Mouse (Mus musculus) neural tube, embryonic 14.5 days (tissue): ENCODE measurements around the gene Gm7534. TPM values are rescaled to one million over a fixed set of nuclear protein-coding genes. Genes with fewer than 3 reads are reported as not detected.
A peak's percentile ranks its signal among the peaks of the same experiment; 100 is the strongest.

Experiments used
- ATAC-seq: fragments of 200-750 bp; cut with Nextera tagmentation; 2 replicates; pipeline ENCODE4 v1.8.0; 2017; ENCODE audit warnings: low read depth, mild to moderate bottlenecking, moderate TSS enrichment, moderate library complexity
- H3K27ac ChIP-seq: fragments of 300-500 bp; sonication (generic); 2 replicates; pipeline ENCODE4 v1.5.1; 2014; ENCODE audit warnings: low read depth, mild to moderate bottlenecking, control low read depth, low read length, moderate library complexity, mixed read lengths
- H3K27me3 ChIP-seq: fragments of 300-500 bp; sonication (generic); 2 replicates; pipeline ENCODE4 v1.6.1; 2014; ENCODE audit warnings: low read length; ENCODE audit not compliant: control insufficient read depth, insufficient read depth
- H3K36me3 ChIP-seq: fragments of 300-500 bp; sonication (generic); 2 replicates; pipeline ENCODE4 v1.6.1; 2014; ENCODE audit warnings: low read length, mixed read lengths; ENCODE audit not compliant: control insufficient read depth, insufficient read depth
- H3K4me1 ChIP-seq: fragments of 300-500 bp; sonication (generic); 2 replicates; pipeline ENCODE4 v1.6.1; 2014; ENCODE audit warnings: low read length; ENCODE audit not compliant: control insufficient read depth, insufficient read depth
- H3K4me2 ChIP-seq: fragments of 300-500 bp; sonication (generic); 2 replicates; pipeline ENCODE4 v1.6.1; 2014; ENCODE audit warnings: mild to moderate bottlenecking, low read depth, low read length, control low read depth
- H3K4me3 ChIP-seq: fragments of 300-500 bp; sonication (generic); 2 replicates; pipeline ENCODE4 v1.5.1; 2014; ENCODE audit warnings: low read depth, low read length, control low read depth, mixed read lengths
- H3K9ac ChIP-seq: fragments of 300-500 bp; sonication (generic); replicated peaks from 2 replicates; pipeline ENCODE4 v1.6.1; 2014; ENCODE audit warnings: low read depth, mild to moderate bottlenecking, control low read depth, low read length, mixed read lengths
- H3K9me3 ChIP-seq: fragments of 300-500 bp; sonication (generic); 2 replicates; pipeline ENCODE4 v1.6.1; 2016; ENCODE audit warnings: low read length; ENCODE audit not compliant: control insufficient read depth
- WGBS: fragments of 180-500 bp; shearing (Covaris S2); extraction: QIAGEN DNeasy Blood & Tissue Kit; methylation state at CpG from one replicate; pipeline ENCODE4 v1.1.7; 2014; 5-methylcytosine and 5-hydroxymethylcytosine counted together
- polyA plus RNA-seq: library from polyadenylated mRNA; unstranded; fragments of >200 nt; fragmentation: Nextera tagmentation; extraction: Ambion mirVana; gene quantifications from 2 replicates; pipeline ENCODE4 v1.2.1, GENCODE M21; 2014

The Gm7534 gene
- polyA plus RNA-seq, 1 experiment from 2014 or later = not detected

DNA sequence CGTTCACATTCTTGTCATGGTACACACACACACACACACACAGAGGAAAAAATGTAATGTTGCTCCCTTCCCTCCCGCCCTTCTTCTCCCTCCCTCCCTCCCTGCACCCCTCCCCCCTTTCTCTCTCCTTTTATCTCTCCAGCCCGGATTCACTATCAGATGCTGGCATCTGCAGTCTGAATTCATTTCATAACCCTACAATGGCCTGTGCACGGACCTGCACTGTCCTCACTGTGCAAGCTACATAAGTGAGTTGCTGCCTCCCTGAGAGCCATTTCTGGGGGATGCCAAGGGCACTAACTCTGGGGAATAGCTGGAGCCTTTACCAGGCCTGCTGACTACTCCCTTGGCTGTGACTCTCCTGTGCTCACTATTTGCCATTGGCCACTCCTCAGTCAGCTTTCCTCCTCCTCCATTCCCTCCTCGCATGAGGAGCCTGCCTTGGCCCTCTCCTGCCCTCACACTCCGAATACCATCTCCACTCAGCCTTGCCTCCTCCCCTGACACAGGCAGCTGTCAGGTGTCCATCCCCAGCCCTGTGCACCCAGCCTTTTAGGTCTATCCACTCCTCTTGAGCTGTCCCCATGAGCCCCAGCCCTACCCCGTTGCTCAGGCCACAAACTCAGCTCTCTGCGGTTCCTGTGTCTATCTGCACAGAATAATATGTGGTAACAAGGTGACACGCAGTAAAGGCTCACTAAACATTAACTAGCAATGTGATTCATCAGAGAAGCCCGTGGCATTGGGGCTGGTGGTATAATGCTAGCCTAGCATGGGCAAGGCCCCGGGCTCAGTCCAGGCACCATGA is 20.2 kb upstream of the Gm7534 start:
- WGBS = 65% methylated on average over 11 of the region's 11 CpGs
- Histone ChIP-seq H3K36me3 (no peaks in the 10 kb centered on the region), H3K27ac (no peak overlapping the region), H3K27me3 (no peaks in the 10 kb centered on the region), H3K4me1 (no peaks in the 10 kb centered on the region), H3K4me2 (no peak overlapping the region), H3K4me3 (no peak overlapping the region), H3K9me3 (no peaks in the 10 kb centered on the region), H3K9ac (no peak overlapping the region)
- no peak for ATAC-seq

DNA sequence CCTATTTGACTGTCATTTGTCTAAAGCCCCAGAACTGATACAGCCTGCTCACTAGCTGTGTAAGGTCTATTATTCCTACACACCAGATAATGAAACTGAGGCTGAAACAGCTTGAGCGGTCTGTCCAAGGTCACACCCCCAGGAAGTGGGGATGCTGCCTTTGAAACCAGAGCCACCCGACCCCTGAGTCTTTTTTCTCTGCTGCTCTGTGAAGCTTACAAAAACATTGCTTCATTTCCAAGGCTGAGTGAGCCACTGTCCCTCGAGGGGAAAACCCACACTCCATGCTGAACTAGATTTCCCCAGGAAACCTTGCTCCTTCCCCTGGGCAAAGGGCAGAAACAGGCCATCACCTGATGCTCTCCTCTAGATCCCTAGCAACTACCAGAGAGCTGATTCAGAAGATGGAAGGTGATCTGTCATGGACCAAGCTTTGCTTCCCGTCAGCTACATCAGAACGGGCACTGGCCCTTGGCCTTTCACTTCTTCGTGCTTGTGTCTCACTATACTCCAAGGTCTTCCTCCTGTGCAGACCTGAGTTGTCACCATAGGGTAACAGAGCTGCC is 3.8 kb upstream of the Gm7534 start:
- WGBS = 74% methylated on average over 6 of the region's 6 CpGs
- Histone ChIP-seq H3K9me3 (no peaks in the 10 kb centered on the region), H3K4me3 (no peak overlapping the region), H3K4me2 (no peak overlapping the region), H3K36me3 (no peaks in the 10 kb centered on the region), H3K27ac (no peak overlapping the region), H3K4me1 (no peaks in the 10 kb centered on the region), H3K27me3 (no peaks in the 10 kb centered on the region), H3K9ac (no peak overlapping the region)
- ATAC-seq = no peak

DNA sequence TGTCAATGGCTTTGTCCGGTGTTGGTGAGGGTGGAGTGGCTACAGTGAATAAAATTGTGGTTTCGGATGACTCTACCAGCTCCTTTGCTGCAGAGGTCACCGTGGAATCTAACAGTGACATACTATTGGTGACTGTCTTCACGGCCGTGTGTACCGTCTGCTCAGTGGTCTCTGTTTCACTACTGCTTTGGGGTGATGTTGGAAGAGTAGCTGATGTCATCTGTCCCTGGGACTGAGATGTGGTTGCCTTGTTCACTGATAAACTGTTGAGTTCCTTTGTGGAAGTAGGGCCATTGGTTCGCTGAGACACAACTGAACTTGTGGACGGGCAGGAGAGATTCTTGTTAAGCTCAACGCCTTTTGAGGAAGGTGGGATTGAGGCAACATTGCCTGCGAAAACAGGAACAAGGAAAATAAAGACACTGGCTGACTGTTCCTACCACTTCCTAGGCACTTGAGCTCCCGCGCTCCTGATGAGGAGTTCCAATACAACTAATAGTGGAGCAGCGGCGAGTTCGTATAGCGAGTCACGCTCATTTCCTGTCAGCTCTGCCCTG is 614 bp upstream of the Gm7534 start:
- Histone ChIP-seq H3K9ac (no peak overlapping the region), H3K4me1 (no peaks in the 10 kb centered on the region), H3K27ac (no peak overlapping the region), H3K36me3 (no peaks in the 10 kb centered on the region), H3K4me3 (no peak overlapping the region), H3K4me2 (no peak overlapping the region), H3K27me3 (no peaks in the 10 kb centered on the region), H3K9me3 (no peaks in the 10 kb centered on the region)
- no peak for ATAC-seq
- 94% methylated on average over 17 of the region's 17 CpGs for WGBS

DNA sequence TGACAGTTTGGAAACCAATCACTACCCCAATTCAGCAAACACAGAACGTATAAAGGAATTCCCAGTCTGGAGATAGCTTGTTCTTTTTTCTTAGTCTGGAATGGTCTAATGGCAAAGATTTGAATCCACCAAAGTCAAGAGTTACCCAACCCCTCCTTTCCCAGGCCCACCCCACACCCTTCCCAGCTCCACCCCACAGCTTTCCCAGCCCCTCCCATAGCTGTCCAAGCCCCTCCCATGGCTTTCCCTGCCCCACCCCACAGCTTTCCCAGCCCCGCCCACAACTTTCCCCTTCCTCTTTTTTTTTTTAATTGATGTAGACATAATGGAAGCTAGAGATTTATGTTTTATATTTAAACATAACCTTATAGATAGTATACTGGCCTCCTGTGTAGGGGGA is 3.4 kb downstream of the Gm7534 start:
- Histone ChIP-seq H3K36me3 (no peaks in the 10 kb centered on the region), H3K9me3 (no peaks in the 10 kb centered on the region), H3K4me2 (no peak overlapping the region), H3K4me1 (no peaks in the 10 kb centered on the region), H3K9ac (no peak overlapping the region), H3K4me3 (no peak overlapping the region), H3K27me3 (no peaks in the 10 kb centered on the region), H3K27ac (no peak overlapping the region)
- WGBS = 80% methylated on average over 2 of the region's 2 CpGs
- ATAC-seq = no peak

DNA sequence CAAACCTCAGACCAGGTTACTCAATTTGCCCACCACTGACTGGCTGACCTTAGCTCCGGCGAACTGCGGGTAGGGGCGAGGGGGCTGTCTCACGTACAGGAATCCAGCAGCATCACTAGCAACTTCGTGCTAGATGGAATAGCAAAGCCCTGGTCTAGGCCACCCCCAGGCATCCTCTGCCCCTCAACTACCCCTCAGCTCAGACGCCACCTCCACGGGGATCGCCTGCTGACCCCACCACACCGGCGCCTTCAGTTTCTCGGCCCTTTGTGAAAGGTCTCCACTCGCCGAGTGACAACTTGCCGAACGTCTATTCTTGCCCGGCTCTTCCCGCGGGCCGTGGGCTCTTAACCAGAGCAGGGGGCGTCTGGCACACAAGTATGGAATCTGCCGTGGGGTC is 16.5 kb downstream of the Gm7534 start:
- no peaks in the 10 kb centered on the region for H3K27me3 ChIP-seq
- H3K9me3 ChIP-seq = no peaks in the 10 kb centered on the region
- no peaks in the 10 kb centered on the region for H3K36me3 ChIP-seq
- peak overlapping the region; percentile 72 for H3K4me3 ChIP-seq
- peaks cover 7% of the 10 kb centered on the region; the same call in 1 of the 2 replicates for H3K4me1 ChIP-seq
- H3K9ac ChIP-seq = peak overlapping the region; percentile 74
- H3K4me2 ChIP-seq = peak overlapping the region; percentile 88
- ATAC-seq = peak; percentile 3; the same call in 1 of the 2 replicates
- peak overlapping the region; percentile 69 for H3K27ac ChIP-seq
- 2% methylated on average over 22 of the region's 22 CpGs for WGBS

DNA sequence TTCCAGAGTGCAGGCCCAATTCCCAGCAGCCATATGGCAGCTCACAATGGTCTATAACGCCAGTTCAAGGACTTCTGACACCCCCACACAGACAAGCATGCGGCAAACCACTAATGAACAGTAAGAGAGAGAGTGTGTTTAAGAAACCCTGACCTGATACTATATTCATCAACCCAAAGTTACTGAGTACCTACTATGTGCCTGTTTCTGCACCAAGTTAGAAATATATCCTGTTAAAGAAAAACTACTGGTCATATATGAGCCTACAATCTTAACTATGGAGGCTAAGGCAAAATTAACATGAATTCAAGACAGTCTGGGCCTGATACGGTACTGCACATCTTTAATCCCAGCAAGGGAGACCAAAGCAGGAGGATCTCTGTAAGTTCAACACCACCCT is 17.2 kb downstream of the Gm7534 start:
- Histone ChIP-seq H3K9ac (peak overlapping the region; percentile 74; the same call in 1 of the 2 replicates), H3K4me2 (peak overlapping the region; percentile 88), H3K27me3 (no peaks in the 10 kb centered on the region), H3K9me3 (no peaks in the 10 kb centered on the region), H3K4me3 (peak overlapping the region; percentile 72), H3K4me1 (peaks cover 7% of the 10 kb centered on the region; the same call in 1 of the 2 replicates), H3K36me3 (no peaks in the 10 kb centered on the region), H3K27ac (no peak overlapping the region)
- 79% methylated on average over 3 of the region's 3 CpGs for WGBS
- ATAC-seq = no peak

DNA sequence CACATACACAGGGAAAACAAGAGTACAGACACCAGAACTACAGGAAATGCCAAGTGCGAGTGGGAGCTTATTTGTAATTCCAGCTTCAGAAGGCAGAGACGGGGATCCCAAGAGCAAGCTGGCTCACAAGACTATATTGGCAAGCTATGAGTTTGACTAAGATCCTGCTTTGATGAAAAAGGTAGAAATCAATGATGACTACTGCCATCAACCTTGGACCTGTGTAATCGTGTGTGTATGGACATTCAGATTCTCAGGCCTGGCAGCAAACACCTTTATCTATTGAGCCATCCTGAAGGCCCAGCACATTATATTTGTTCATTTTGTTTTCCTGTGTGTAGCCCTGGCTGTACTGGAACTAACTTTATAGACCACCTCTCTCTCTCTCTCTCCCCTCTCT is 19.1 kb downstream of the Gm7534 start:
- Histone ChIP-seq H3K36me3 (no peaks in the 10 kb centered on the region), H3K4me1 (peaks cover 7% of the 10 kb centered on the region; the same call in 1 of the 2 replicates), H3K9me3 (no peaks in the 10 kb centered on the region), H3K27ac (no peak overlapping the region), H3K4me3 (no peak overlapping the region), H3K9ac (no peak overlapping the region), H3K4me2 (no peak overlapping the region), H3K27me3 (no peaks in the 10 kb centered on the region)
- no peak for ATAC-seq
- WGBS = 85% methylated on average over 3 of the region's 3 CpGs

DNA sequence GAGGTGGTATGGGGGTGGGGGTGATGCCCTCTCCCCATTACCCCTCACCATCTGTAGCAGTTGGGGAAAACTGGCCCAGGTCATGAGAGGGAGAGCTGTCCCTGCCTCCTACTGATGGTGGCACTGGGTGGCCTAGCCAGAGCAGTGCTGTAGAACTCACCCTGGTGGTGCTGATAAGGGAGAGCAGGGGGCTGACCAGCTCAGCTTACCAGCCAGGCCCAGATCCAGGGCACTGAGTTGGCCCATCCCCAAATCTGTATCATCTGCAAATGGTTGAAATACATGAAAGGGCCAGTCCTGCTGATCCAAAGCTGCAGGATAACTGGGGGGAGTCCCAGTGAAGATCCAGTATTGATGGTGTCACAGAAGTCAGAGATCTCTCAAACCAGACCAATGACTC is 21.0 kb downstream of the Gm7534 start:
- Histone ChIP-seq H3K27me3 (no peaks in the 10 kb centered on the region), H3K4me1 (peaks cover 7% of the 10 kb centered on the region; the same call in 1 of the 2 replicates), H3K4me3 (no peak overlapping the region), H3K9me3 (no peaks in the 10 kb centered on the region), H3K27ac (no peak overlapping the region), H3K9ac (no peak overlapping the region), H3K36me3 (no peaks in the 10 kb centered on the region), H3K4me2 (no peak overlapping the region)
- ATAC-seq = no peak

DNA sequence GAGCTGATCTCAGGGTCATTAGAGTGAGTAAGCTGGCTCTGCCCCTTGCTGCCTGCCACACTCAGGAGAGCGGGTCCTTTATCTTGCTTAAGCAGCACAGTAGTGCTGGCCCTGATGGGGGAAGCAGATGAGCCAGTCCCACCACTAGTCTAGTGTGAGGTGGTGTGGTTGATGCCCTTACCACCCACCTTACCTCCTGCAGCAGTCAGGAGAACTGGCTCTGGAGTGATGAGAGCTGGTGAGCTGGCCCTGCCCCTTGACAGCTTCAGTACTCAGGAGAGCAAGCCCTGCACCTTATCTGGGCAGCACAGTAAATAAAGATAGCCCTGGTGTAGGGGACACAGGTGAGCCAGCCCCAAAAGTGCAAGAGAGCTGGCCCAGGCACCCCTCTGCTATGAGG is 21.7 kb downstream of the Gm7534 start:
- H3K4me3 ChIP-seq = no peak overlapping the region
- 89% methylated on average over 1 of the region's 1 CpGs for WGBS
- H3K27ac ChIP-seq = no peak overlapping the region
- no peak for ATAC-seq
- no peaks in the 10 kb centered on the region for H3K27me3 ChIP-seq
- H3K4me2 ChIP-seq = no peak overlapping the region
- peaks cover 7% of the 10 kb centered on the region; the same call in 1 of the 2 replicates for H3K4me1 ChIP-seq
- H3K9me3 ChIP-seq = no peaks in the 10 kb centered on the region
- H3K36me3 ChIP-seq = no peaks in the 10 kb centered on the region
- no peak overlapping the region for H3K9ac ChIP-seq
